Mouse (Mus musculus) kidney, postnatal 4 days (tissue): ENCODE results near the gene Borcs5.
A peak's percentile ranks its signal among the peaks of the same experiment; 100 is the strongest.
"Not testable (repeated sequence)": the region's sequence is repeated elsewhere in the genome, so short reads cannot be mapped to it uniquely, and the experiment has no call there.

Source experiments
- DNase-seq, 2 experiments: peaks; one replicate each; pipeline ENCODE4 v3.0.0; 2021; ENCODE audit warnings: mixed read lengths in 2 of 2

The Borcs5 gene

DNA sequence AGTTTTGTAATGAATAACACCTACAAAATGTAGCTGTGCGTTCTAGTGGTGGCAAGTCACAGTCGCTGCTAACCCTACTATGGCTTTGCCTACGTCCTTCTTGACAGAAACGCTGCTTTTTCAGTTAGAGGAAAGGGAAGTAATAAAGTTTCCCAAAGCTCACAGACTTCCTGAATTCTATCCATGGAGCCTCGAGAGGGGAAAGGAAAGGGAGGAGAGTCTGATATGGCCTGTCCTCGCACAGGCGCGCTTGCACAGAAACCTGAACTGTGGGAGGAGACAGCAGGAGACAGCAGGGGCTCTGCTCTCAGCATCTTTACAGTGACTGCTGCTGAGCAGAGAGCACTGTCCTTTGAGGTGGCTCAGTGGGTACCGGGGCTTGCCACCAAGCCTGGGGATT lies 8.9 kb upstream of the Borcs5 start:
- peak in 1 of 2 experiments; percentile 43 for DNase-seq

DNA sequence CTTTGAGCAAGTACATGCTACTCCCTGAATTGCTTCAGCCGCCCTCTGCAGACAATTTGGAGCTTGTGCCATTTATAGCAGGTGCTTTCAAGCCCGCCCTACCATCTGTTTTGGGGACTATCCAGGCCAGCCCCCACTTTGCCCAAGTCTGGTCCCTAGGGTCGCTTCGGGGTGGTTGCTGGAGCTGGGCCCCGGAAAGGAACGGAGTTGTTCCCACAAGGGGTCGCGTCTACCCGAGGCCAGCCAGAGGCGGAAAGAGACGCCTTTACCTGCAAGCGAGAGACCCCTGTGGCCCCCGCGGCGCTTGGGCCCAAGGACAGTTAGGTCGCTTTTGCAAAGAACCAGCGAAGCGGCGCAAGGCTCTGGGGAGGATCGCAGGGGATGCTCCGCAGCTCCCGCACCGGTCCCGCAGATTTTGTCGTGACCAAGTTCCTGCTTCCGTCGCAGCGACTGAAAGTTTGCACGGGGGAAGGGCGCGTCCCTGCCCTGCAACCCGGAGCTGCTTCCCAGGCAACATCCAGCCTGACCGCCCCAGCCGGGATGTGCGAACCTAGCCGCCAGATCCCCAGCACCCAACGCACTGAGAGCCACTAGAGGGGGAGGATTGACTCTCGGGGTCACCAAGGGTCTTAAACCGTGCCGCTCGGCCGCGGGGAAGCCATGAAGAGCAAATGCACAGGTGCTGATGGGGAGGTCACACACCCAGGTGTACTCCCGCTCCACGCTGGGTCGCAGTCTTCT lies 7.2 kb upstream of the Borcs5 start, which contains the start of gene Mansc1:
Gene Mansc1 (minus strand): TSS at position 542 of the 741 bp plus-strand sequence.
- peak; percentile 71 to 83 for DNase-seq

DNA sequence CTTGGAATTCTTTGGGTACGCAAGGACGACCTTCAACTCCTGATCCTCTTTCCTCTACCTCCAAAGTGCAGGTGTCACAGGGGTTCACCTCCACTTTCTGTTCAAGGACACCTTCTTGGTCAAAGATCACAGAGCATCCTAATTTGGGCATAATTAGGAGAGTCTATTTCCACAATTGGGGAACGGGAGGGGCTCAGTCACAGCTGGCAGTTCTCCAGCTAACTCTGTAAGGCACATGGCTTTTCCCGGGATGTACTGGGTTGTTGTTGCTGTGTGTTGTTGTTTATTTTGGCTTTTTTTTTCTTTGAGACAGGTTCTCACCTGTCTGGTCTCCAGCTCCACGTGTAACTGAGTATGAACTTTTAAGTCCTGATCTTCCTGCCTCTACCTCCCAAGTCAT lies 6.6 kb upstream of the Borcs5 start:
- peak in 1 of 2 experiments; percentile 26 for DNase-seq

DNA sequence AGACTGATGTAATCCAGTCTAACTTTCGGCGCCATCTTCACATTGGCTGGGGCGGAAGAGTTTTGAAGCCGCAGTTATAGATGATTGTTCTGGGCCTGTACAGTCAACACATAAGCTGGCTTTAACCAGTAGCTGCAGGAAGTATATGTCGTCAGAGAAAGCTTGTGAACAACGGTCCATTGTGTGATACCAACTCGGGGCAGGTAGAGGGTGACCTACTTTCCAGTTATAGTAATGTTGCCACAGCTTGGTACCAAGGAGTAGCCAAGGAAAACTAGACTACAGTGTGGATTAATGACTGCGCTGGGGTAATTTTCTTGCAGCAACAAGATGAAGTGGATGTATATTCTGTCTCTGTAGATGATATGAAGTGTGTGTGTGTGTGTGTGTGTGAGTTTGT lies 5.8 kb upstream of the Borcs5 start:
- no peak for DNase-seq

DNA sequence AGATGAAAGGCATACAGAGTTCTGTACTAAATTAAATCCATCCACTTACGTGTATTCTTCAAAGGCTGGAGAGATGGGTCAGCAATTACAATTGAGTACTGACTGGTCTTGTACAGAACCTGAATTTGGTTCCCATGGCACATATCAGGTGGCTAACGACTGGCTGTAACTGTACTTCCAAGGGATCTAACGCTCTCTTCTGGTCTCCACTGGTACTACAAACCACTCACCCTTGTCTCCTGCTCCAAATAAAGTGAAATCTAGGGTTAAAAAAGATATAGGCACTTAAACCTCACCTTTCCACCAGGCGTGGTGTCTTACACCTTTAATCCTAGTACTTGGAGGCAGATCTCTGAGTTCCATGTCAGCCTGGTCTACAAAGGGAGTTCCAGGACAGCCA lies 2.8 kb upstream of the Borcs5 start:
- DNase-seq, result no peak

DNA sequence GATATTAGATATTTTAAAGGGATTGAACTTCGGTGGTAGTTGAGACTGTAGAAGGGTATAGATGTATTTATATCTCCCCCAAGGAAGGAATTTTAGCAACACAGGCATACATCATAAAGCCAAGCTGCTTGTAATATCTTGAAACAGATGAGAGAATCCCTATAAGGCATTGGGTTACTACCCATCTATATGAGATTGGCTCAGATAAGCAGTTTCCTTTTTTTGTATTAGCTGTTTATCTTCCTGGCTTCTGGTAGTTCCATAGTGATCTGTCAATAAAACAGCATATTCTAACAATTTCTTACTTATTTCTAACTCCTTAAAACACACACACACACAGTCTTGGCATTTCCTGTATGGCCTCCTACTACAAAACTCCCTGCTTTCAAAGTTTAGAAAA lies 590 bp downstream of the Borcs5 start:
- DNase-seq, result no peak

DNA sequence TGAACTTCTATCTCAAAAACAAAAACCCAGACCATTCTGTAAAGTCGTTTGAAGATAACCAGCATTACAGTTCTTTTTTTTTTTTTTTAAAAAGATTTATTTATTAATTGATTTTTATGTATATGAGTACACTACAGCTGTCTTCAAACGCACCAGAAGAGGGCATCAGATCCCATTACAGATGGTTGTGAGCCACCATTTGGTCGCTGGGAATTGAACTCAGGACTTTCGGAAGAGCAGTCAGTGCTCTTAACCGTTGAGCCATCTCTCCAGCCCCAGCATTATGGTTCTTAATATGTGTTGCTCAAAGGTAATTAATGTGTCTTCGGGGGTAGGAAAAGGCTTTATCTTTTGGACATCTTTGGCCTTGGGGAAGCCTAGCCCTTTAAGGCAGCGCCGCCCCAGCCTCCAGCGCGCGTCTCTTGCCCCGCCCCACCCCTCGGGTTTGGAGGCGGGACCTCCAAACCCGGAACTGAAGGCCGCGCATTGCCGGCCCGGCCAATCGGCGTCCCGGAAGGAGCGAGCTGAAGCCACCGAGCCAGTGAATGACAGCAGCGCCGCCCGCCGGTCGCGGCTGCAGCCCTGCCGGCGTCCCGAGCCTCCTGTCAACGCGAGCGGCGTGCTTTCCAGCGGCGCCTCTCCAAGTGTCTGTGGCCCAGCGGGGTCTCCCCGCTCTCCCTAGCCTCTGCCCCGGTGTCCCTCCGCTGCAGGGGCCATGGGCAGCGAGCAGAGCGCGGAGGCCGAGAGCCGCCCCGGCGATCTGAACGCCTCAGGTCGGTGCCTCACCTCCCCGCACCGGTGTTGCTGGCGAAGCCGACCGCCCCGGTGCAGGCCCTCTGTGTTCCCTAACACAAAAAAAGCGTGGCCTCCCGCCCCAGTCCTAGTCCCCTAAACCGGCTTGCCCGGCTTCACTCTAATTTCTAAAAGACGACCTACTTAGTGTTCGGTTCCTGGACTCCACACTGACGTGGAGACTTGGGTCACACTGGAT lies 1.5 kb downstream of the Borcs5 start:
- DNase-seq, result peak; percentile 95 to 97

DNA sequence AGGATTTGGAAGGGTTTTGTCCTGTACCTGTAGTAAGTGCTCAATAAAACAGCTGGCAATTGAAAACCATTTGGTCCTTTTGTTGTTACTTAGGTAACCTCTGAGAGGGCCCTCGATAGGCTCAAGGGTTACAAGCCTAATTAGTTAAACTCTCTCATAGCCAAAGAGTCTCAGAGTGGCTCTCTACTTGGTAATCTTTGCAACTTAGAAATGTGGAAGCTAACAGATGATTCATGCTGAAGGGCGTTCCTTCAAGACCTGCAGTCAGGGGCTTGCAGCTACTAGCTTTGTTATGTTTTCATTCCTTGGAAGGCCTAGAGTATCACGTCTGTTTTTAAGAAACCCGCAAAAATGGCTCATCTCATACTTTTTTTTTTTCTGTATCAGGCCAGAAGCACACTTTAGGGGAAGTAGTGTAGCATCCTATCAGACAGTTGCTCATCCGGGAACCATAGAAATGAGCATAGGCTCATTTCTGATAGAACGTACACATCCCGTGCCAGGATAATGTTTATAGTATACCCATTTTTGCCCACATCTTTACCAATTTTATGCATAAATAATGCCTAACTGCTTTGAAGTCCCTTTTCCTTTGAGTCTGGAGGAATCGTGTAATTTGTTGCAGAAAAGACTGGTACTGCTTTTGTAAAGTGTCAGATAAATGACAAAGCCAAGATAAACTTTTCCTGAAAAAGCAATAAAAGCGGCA lies 2.6 kb downstream of the Borcs5 start:
- no peak for DNase-seq

DNA sequence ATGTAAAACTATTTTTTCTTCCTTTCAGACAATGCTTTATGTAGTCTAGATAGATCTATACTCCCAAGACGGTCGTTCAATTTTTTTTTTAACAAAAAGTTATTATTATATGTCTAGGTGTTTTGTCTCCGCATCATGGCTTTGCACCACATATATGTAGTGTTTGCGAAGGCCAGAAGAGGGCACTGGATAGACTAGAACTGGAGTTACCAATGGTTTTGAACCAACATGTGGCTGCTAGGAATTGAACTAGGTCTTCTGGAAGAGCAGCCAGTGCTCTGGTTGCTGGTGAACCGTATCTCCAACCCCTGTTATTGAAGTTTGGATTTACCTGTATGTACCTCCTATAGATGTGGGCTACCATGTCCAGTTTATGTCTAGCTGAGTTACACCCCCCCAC lies 4.0 kb downstream of the Borcs5 start:
- no peak for DNase-seq

DNA sequence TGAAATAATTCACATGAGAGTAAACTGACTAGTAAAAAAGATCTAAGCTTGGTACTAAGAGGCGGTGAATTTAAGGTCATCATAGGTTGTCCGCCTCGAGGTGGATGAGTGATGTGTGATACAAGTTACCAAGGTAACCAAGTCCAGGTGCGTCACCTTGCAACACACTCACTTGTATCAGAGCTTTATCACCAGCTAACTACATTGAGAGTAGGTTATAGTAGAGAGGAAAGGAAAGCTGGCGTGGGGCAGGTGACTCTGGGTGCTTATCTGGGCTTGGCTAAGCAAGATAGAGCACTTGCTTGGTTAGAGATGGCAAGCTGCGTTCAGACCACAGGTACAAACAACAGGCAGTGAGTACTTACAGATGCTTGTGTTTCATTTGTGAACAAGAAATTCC lies 7.5 kb downstream of the Borcs5 start:
- DNase-seq, result no peak

DNA sequence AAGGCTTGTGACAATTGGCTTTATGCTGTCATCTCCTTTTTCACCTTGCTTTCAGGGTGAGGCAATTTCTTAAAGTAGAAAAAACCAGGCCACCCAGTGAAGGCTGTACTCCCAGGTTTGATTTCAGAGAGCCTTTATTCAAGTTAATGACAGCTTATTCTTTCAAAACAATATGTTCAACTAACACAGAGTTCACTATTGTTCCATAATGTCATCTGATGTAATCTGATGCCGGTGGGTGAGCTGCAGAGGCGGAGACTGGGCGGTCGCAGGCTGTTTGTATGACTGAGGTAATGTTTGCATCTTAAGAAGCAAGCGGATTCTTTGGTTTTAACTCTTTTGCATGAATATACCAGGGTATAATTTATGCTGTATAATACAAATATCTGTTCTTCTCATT lies 8.3 kb downstream of the Borcs5 start:
- peak in 1 of 2 experiments; percentile 23 for DNase-seq

DNA sequence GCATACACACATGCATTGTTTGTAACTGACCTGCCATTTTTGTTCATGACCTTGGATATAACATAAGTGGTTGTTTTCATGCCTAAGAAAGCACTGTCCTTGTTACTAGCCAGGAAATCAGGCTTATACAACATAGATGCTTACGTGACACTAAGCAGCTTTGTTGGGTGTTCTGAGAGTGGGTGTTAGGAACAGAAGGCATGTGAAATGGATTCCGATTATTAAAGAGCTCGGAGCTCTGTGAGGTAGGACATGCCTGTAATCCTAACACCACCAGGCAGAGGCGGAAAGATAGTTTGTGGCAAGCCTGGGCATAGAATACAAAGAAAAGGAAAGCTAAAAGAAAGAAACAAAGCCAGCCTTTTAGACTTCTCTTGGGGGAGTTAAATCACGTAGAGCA lies 9.0 kb downstream of the Borcs5 start:
- DNase-seq, result no peak

DNA sequence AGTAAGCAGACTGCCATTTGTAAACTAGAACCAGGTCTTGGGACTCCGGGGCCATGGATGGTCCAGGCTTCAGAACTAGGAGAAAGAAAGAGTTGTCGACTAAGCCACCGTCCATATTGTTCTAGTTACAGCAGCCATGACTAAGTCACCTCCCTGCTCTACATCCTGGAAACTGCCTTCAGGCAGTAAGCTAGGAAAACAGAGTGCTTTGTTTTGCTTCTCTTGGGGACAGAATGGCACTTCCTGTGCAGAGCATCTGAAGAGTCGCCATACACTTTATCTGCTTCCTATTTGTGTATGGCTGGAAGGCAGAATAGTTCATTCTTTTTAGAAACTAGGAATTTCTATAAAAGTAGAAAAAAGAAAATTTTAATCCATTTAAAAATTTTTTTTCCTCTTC lies 17.2 kb downstream of the Borcs5 start:
- no peak for DNase-seq

DNA sequence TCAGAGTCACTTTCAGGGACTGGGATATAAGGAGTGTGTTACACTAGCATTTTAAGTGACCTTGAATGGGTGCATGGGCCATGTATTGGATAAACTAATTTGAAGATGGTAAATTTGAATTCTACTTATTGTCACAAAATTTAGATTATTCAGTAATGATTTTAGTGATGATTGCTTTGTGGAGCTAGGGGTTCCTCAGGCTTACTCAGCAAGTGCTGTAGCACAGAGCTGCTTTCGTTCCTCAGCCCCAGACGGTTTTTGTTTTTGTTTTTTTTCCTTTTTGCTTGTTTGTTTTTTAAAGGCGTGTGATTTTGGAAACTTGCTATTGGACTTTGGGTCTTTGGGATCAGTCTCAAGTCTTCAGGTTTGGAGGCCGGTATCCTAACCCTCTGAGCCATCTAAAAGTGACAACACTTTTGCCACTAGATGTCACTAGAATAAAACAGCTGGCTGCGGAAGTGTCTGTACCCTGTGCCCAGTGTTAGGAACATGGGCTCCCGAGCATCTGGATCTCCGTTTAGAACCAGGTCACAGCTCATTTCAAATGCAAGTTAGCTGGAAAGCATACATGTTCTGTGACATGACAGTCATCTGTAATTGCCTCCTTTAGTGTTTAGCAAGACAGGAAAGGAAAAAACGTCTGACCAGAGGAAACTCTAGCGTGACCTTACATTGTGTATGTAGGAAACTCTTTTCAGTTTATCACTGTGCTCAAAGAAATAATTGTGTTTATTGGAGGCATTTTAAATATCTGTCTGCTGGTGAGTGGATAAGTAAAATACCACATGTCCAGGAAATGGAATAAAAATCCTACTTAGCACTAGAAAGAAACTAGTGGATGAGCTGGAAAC lies 20.0 kb downstream of the Borcs5 start:
- DNase-seq, result peak; percentile 36 to 66

DNA sequence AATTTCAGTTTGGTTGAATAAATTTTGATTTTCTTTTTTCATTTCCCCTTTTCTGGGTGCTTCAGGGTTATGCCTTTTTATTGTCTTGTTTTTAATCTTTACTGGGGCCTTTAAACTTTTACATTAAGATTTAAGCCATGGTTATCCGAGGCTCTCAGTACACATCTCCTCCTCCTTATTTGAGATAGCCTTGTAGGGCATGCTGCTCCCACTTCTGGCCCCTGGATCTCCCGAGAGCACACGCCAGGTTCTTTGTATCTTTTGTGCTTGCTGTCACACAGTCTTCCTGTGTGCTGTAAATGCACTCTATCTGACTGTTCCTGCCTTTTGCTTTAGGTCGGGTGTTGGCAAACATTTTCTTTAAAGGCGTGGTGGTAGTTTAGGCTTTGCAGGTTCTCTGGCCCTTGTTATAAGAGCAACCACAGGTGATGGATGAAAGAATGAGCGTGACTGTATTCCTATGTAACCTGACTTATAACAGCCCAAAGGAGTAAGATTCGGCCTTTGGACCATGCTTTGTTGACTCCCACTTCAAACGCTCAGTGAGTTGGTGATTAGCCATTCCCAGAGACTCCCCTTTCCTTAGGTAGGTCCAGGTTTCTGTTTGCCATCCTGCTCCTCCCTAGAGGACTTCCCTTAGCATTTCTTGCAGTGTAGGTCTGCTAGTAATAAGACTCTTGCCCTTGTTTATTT lies 21.6 kb downstream of the Borcs5 start:
- DNase-seq, result no peak

DNA sequence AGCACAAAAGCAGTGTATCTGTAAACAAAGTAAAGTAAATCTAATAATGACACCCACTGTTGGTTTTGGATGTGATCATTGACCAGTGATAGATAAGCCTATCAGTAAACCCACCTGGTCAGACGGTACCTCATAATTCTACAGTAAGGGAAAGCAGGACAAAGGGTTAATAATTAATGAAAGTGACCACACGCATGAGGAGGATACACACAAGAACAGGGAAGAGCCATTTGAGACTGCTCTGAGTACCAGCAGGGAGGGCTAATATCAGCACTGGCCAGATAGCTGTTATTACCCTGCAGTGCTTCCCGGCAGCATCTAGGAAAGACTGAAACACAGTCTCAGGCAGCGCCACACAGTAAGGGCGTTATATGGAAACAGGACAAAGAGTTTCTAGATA lies 25.3 kb downstream of the Borcs5 start:
- DNase-seq, result no peak

DNA sequence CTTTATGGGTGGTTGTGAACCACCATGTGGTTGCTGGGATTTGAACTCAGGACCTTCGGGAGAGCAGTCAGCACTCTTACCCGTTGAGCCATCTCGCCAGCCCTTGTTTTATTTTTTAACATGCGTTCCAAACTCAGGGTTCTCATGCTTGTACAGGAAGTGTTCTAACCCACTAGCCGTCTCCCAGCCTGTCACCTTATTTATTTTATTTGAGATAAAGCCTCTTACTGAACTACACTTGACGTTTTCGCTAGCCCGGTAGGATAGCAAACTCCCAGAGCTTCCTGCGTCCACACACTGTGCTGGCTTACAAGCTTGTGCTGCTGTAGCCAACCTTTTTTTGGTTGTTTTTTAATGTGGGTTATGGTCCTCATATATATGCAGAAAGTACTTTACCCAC lies 26.5 kb downstream of the Borcs5 start:
- DNase-seq, result no peak

DNA sequence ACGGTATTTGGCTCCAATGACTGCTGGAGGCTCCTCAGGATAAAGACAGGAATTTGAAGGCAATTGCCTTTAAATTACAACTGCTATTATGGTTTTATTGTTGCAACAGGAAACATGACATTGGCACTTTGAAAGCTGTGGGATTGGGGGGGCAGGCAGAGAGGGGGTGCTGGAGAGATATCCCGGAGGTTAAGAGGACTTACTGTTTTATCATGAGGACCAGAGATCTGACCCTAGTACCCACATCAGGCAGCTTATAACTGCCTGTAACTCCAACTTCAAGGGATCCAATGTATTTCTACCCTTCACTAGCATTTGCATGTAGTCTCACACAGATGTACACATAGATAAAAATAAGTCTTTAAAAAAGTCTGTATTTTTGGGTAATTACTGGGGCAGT lies 29.2 kb downstream of the Borcs5 start:
- DNase-seq, result no peak

DNA sequence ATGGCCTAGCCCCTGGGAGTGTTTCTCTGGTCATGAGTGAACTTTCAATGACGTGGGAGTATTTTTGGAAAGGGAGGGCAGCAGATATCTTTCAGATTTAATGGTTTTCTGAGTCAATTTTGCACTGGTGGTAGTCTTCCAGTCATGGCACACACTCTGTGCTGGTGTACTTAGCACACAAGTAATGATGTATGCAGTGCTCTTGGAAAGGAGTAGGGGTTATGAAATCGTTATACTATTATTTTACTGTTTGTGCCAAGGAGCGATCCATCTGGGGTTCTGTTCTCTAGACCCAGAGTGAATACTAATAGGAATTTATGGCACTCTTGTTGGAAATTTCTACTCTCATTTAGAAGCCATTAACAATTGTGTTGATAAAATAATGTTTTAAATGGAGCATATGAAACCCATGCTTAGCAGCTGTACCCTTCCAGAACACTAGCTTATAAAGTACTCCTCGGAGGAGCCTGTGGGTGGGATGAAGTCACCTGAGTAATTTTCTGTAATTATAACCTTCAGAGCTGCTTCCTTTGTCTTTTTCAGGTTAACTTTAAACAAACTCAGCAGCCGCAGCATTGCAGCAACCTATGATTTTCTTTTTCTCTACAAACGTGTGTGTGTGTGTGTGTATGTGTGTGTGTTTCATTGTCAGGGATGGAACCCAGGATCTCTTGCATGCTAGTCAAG lies 30.0 kb downstream of the Borcs5 start:
- no peak for DNase-seq

DNA sequence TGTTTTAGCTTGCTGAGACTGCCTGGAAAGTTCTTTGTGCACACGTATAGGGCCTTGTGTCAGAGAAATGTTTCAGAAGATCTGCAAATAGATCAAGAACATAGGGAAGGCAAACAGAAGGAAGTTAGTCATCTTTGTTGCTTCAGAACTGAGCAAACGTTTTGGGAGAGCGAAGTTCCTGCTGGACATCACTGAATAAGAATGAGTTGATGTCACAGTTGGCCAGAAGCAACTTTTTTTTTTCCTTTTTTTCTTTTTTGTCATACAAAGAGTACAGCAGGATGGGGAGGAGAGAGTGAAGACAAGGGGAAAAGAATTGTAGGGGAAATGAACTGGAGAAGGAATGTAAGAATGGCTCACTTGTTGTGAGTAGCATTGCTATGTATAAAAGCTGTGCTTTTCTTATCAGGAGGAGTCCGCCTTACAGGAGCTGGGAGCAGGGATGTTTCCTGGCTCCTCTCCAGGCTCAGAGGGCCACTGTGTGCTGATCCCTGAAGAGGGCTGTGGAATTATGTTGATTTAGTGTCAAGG lies 31.6 kb downstream of the Borcs5 start:
- peak; percentile 37 to 60 for DNase-seq

DNA sequence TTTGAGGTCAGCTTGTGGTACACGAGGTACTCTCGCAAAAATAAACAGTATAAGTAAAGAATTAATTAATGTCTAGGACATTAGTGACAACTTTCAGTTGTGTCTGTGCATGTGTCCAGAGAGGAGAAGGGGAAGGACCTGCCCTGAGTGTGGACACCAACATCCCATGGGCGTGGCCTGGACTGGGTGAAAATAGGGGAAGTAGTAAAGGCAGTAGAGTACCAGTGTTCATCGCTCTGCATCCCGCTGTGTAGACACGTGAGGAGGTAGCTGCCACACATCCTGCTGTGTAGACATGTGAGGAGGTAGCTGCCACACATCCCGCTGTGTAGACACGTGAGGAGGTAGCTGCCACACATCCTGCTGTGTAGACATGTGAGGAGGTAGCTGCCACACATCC lies 34.4 kb downstream of the Borcs5 start:
- DNase-seq, result not testable (repeated sequence)
